Mouse (Mus musculus) testis, adult 2 months (tissue): Measurements from ENCODE around the gene Rbks.

Experiments
- CTCF ChIP-seq: fragments of 200-500 bp; IDR thresholded peaks from 2 replicates; pipeline ENCODE4 v1.5.1; 2012; ENCODE audit warnings: low read depth, mild to moderate bottlenecking, inconsistent platforms, low read length, moderate library complexity; ENCODE audit not compliant: control insufficient read depth, insufficient read depth, insufficient replicate concordance
- POLR2A ChIP-seq: fragments of 200-500 bp; IDR thresholded peaks from 2 replicates; pipeline ENCODE4 v1.6.1; 2012; ENCODE audit warnings: low read depth, mild to moderate bottlenecking, inconsistent platforms, low read length, moderate library complexity; ENCODE audit not compliant: control insufficient read depth

- TF ChIP-seq POLR2A (no peak), CTCF (no peak)
Observed at GRCm38 (mm10) chr5:31713280-31713711, 15.9 kb upstream of the Rbks start.
